Mouse (Mus musculus): ENCODE measurements around the gene Ipmk. TPM values are rescaled to one million over a fixed set of nuclear protein-coding genes. Genes with fewer than 3 reads are reported as not detected.

Ipmk gene
- polyA plus RNA-seq, 1 experiment: 9.8 TPM

GRCm38 (mm10) chr10:71343130-71343529, 4.4 kb upstream of the Ipmk start:
- H3K27ac ChIP-seq (ENCODE audit: control insufficient read depth, insufficient read depth, low read length): no peak overlapping the region
- DNase-seq: no peak
- H3K4me3 ChIP-seq (ENCODE audit: control insufficient read depth, insufficient read depth, low read length): no peak overlapping the region
- WGBS: 92% methylated on average over 3 of the region's 3 CpGs
- H3K4me1 ChIP-seq (replicated peaks; ENCODE audit: control insufficient read depth, insufficient read depth, low read length): peaks cover 22% of the 10 kb centered on the region
- TF ChIP-seq POLR2A (IDR thresholded peaks at IDR 0.05; ENCODE audit: control insufficient read depth, extremely low read depth, insufficient read depth, low read length, poor library complexity) (no peak), CTCF (IDR thresholded peaks at IDR 0.05; ENCODE audit: borderline replicate concordance, control insufficient read depth, extremely low read depth, insufficient read depth, low read length, poor library complexity) (no peak)
- H3K36me3 ChIP-seq (ENCODE audit: control insufficient read depth, insufficient read depth, low read length): no peaks in the 10 kb centered on the region
- H3K27me3 ChIP-seq (ENCODE audit: control insufficient read depth, insufficient read depth, low read length): no peaks in the 10 kb centered on the region

- H3K27ac ChIP-seq (ENCODE audit: control insufficient read depth, insufficient read depth, low read length): no peak overlapping the region
- H3K4me3 ChIP-seq (ENCODE audit: control insufficient read depth, insufficient read depth, low read length): no peak overlapping the region
- no peaks in the 10 kb centered on the region for H3K36me3 ChIP-seq (ENCODE audit: control insufficient read depth, insufficient read depth, low read length)
- DNase-seq: no peak
- 27% methylated on average over 14 of the region's 14 CpGs for WGBS
- TF ChIP-seq POLR2A (IDR thresholded peaks at IDR 0.05; ENCODE audit: control insufficient read depth, extremely low read depth, insufficient read depth, low read length, poor library complexity): no peak
- TF ChIP-seq CTCF (IDR thresholded peaks at IDR 0.05; ENCODE audit: borderline replicate concordance, control insufficient read depth, extremely low read depth, insufficient read depth, low read length, poor library complexity): no peak
- peaks cover 27% of the 10 kb centered on the region for H3K4me1 ChIP-seq (replicated peaks; ENCODE audit: control insufficient read depth, insufficient read depth, low read length)
- H3K27me3 ChIP-seq (ENCODE audit: control insufficient read depth, insufficient read depth, low read length): no peaks in the 10 kb centered on the region
Observed at GRCm38 (mm10) chr10:71343567-71344265, 3.8 kb upstream of the Ipmk start.

DNA sequence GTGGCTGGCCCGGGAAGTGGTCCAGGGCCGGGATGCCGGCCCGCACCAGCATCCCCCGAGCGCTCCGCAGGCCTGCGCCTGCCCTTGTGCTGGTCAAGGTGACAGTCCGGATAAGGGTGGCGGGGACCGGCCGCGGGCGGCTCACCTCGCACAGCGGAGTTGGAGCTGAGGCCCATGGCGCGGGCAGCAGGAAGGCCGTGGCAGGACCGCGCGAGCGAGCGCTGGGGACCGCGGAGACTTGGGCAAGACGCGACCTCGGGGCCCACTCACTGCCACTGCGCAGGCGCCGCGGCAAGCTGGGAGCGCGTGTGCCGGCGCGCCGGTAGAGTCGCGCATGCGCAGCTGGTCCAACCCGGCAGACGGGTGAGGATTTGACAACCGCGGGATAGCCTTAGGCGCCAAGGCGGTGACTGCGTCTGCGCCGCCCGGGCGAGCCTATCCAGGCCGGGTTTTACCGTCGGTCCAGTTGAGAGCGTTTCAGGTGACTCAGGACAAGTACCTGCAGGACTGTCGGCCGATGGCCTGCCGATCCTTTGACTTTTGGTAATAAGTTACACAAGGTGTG, 2.9 kb upstream of the Ipmk start, which contains the start of gene Cisd1:
Cisd1 (minus strand) TSS at position 376 of the 565 bp plus-strand sequence.
- peak within 1 kb of the TSS; percentile 83 for H3K4me3 ChIP-seq (ENCODE audit: control insufficient read depth, insufficient read depth, low read length)
- DNase-seq: peak; percentile 89
- no peaks in the 10 kb centered on the region for H3K27me3 ChIP-seq (ENCODE audit: control insufficient read depth, insufficient read depth, low read length)
- peaks cover 22% of the 10 kb centered on the region for H3K4me1 ChIP-seq (replicated peaks; ENCODE audit: control insufficient read depth, insufficient read depth, low read length)
- TF ChIP-seq POLR2A (IDR thresholded peaks at IDR 0.05; ENCODE audit: control insufficient read depth, extremely low read depth, insufficient read depth, low read length, poor library complexity): 0 out of 2 replicates have a peak, but pooled peaks have one; percentile 50
- no peak for TF ChIP-seq CTCF (IDR thresholded peaks at IDR 0.05; ENCODE audit: borderline replicate concordance, control insufficient read depth, extremely low read depth, insufficient read depth, low read length, poor library complexity)
- H3K36me3 ChIP-seq (ENCODE audit: control insufficient read depth, insufficient read depth, low read length): no peaks in the 10 kb centered on the region
- H3K27ac ChIP-seq (ENCODE audit: control insufficient read depth, insufficient read depth, low read length): no peak within 1 kb of the TSS
- WGBS: under 1% methylated on average over 60 of the region's 60 CpGs

- TF ChIP-seq CTCF (IDR thresholded peaks at IDR 0.05; ENCODE audit: borderline replicate concordance, control insufficient read depth, extremely low read depth, insufficient read depth, low read length, poor library complexity) (no peak), POLR2A (IDR thresholded peaks at IDR 0.05; ENCODE audit: control insufficient read depth, extremely low read depth, insufficient read depth, low read length, poor library complexity) (no peak)
- no peak for DNase-seq
- Histone ChIP-seq H3K27me3 (ENCODE audit: control insufficient read depth, insufficient read depth, low read length) (no peaks in the 10 kb centered on the region), H3K27ac (ENCODE audit: control insufficient read depth, insufficient read depth, low read length) (no peak overlapping the region), H3K4me1 (replicated peaks; ENCODE audit: control insufficient read depth, insufficient read depth, low read length) (peaks cover 21% of the 10 kb centered on the region), H3K36me3 (ENCODE audit: control insufficient read depth, insufficient read depth, low read length) (no peaks in the 10 kb centered on the region), H3K4me3 (ENCODE audit: control insufficient read depth, insufficient read depth, low read length) (no peak overlapping the region)
- WGBS: 87% methylated on average over 2 of the region's 2 CpGs
Observed at GRCm38 (mm10) chr10:71346106-71346505, 1.5 kb upstream of the Ipmk start.

- H3K36me3 ChIP-seq (ENCODE audit: control insufficient read depth, insufficient read depth, low read length): no peaks in the 10 kb centered on the region
- DNase-seq: no peak
- TF ChIP-seq CTCF (IDR thresholded peaks at IDR 0.05; ENCODE audit: borderline replicate concordance, control insufficient read depth, extremely low read depth, insufficient read depth, low read length, poor library complexity): no peak
- no peak for TF ChIP-seq POLR2A (IDR thresholded peaks at IDR 0.05; ENCODE audit: control insufficient read depth, extremely low read depth, insufficient read depth, low read length, poor library complexity)
- peaks cover 21% of the 10 kb centered on the region for H3K4me1 ChIP-seq (replicated peaks; ENCODE audit: control insufficient read depth, insufficient read depth, low read length)
- WGBS: 14% methylated on average over 13 of the region's 13 CpGs
- peak overlapping the region; percentile 68 for H3K4me3 ChIP-seq (ENCODE audit: control insufficient read depth, insufficient read depth, low read length)
- H3K27me3 ChIP-seq (ENCODE audit: control insufficient read depth, insufficient read depth, low read length): no peaks in the 10 kb centered on the region
- peak overlapping the region; percentile 38 for H3K27ac ChIP-seq (ENCODE audit: control insufficient read depth, insufficient read depth, low read length)
Observed at GRCm38 (mm10) chr10:71346722-71347508, 648 bp upstream of the Ipmk start.

DNA sequence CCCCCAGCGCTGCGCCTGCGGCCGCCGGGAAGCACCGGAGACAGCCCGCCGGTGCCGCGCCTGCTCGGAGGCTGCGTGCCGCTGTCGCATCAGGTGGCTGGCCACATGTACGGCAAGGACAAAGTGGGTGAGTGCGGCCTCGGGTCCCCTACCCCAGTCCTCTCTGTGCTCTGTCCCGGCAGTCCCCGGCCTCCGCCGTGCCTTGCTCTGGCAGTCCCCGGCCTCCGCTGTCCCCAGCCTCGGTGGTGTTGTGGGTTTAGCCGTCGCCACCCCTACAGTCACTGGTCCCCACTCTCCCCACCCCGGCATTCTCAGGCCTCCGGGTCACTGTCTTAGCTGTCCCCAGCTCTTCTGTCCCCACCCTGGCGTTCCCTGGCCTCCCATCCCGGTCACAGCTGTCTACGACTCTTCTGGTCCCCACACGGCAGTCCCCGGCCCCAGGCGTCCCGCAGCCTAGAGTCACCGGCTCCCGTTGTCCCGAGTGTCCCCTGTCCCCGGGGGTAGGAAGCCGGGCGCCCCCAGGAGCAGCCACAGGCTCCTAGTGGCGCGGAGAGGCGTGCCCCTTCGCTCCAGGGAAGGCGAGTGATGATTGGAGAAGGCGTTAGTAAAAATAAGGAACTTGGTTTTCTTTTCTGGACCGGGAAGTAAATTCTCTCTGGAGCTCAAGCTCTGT, 537 bp downstream of the Ipmk start:
- H3K4me1 ChIP-seq (replicated peaks; ENCODE audit: control insufficient read depth, insufficient read depth, low read length): peaks cover 21% of the 10 kb centered on the region
- no peak; the same call in 1 of the 2 replicates for TF ChIP-seq CTCF (IDR thresholded peaks at IDR 0.05; ENCODE audit: borderline replicate concordance, control insufficient read depth, extremely low read depth, insufficient read depth, low read length, poor library complexity)
- TF ChIP-seq POLR2A (IDR thresholded peaks at IDR 0.05; ENCODE audit: control insufficient read depth, extremely low read depth, insufficient read depth, low read length, poor library complexity): no peak
- H3K36me3 ChIP-seq (ENCODE audit: control insufficient read depth, insufficient read depth, low read length): no peaks in the 10 kb centered on the region
- peak; percentile 47 for DNase-seq
- no peak overlapping the region for H3K27ac ChIP-seq (ENCODE audit: control insufficient read depth, insufficient read depth, low read length)
- H3K27me3 ChIP-seq (ENCODE audit: control insufficient read depth, insufficient read depth, low read length): no peaks in the 10 kb centered on the region
- H3K4me3 ChIP-seq (ENCODE audit: control insufficient read depth, insufficient read depth, low read length): peak overlapping the region; percentile 68
- WGBS: 1% methylated on average over 48 of the region's 48 CpGs
